Mouse (Mus musculus) embryonic fibroblast, embryonic 13.5 days (primary cell): ENCODE results near the gene Stpg3. TPM values are rescaled to one million over a fixed set of nuclear protein-coding genes. Genes with fewer than 3 reads are reported as not detected.

Experiments
- H3K27ac ChIP-seq: 2 replicates; pipeline ENCODE4 v1.5.1; 2012; ENCODE audit warnings: low read length, control low read depth, inconsistent platforms; ENCODE audit not compliant: insufficient read depth
- H3K4me1 ChIP-seq: 2 replicates; pipeline ENCODE4 v1.6.1; 2011; ENCODE audit warnings: low read length; ENCODE audit not compliant: control insufficient read depth, insufficient read depth
- H3K4me3 ChIP-seq: 2 replicates; pipeline ENCODE4 v1.5.1; 2011; ENCODE audit warnings: mild to moderate bottlenecking, control low read depth, low read length; ENCODE audit not compliant: insufficient read depth
- CTCF ChIP-seq: IDR thresholded peaks from 2 replicates; pipeline ENCODE4 v1.5.1; 2011; ENCODE audit warnings: mild to moderate bottlenecking, control low read depth, low read length, moderate library complexity, borderline replicate concordance; ENCODE audit not compliant: insufficient read depth
- POLR2A ChIP-seq: IDR thresholded peaks from 2 replicates; pipeline ENCODE4 v1.6.1; 2011; ENCODE audit warnings: low read depth, mild to moderate bottlenecking, control low read depth, low read length, moderate library complexity
- polyA plus RNA-seq: library from polyadenylated mRNA; stranded (reverse); fragments of >200 nt; gene quantifications from 2 replicates; pipeline ENCODE4 v1.2.4, GENCODE M21; 2011; ENCODE audit warnings: low read depth; ENCODE audit not compliant: missing spikeins, insufficient read length

Stpg3 gene
- polyA plus RNA-seq, 1 experiment, result not detected

GRCm38 (mm10) chr2:25182664-25183063 lies 31.8 kb downstream of the Stpg3 start:
- H3K4me3 ChIP-seq, result no peak overlapping the region
- H3K27ac ChIP-seq, result no peak overlapping the region
- H3K4me1 ChIP-seq, result no peaks in the 10 kb centered on the region
- TF ChIP-seq CTCF (no peak), POLR2A (no peak)

DNA sequence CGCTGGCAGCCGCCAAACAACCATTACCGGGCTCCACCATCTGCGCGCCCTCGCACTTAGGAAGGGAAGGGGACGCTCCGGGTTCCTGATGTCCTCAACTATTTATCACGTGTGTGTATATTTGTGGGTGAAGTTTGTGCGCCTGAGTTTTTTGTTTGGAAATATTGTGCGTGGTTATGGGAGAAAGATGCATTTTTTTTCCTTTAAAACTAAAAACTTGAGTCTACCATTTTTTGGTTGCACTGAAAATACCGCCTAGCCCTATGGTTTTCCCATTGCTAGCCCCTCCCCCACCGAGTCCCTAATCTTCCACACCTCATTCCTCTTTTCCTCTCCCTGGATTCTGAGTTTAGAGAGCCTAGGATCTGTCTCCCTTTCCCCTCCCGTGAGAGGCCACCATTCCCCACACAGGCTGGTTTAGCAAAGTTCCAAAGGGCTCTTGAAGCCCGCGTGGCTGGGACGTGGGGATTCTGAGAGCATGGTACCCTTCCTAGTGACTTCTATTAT lies 32.5 kb downstream of the Stpg3 start:
- no peak overlapping the region for H3K27ac ChIP-seq
- no peak for TF ChIP-seq CTCF
- no peak for TF ChIP-seq POLR2A
- H3K4me1 ChIP-seq, result peaks cover 4% of the 10 kb centered on the region; the same call in 1 of the 2 replicates
- H3K4me3 ChIP-seq, result peak overlapping the region; percentile 15; the same call in 1 of the 2 replicates

GRCm38 (mm10) chr2:25180973-25181890 lies 33.2 kb downstream of the Stpg3 start:
- peak overlapping the region; percentile 17 for H3K4me3 ChIP-seq
- TF ChIP-seq POLR2A, result no peak
- TF ChIP-seq CTCF, result no peak
- no peak overlapping the region for H3K27ac ChIP-seq
- H3K4me1 ChIP-seq, result peaks cover 11% of the 10 kb centered on the region

DNA sequence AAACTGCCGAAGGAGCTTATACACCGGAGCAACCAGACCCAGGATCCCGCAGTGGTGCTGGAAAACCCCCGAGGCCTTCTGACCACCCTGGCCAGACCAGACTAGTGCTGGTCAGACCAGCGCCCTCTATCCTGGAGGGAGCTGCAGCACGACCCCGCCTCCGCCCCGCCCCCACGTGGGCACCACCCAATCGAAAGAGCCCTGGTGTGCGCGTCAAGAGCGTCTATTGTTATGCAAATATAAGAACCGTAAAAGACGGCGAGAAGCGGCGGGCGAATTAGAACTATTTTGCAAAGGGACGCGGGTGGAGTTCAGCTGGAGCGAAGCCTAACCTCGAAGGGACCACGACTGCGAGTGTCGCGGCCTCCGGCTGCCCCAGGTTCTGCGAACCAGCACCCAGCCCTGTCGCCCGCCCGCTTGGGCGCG lies 33.9 kb downstream of the Stpg3 start, which contains the start of gene Nrarp:
TSS of gene Nrarp (plus strand) at position 281 of the 426 bp plus-strand sequence.
- no peak within 1 kb of the TSS for H3K27ac ChIP-seq
- H3K4me1 ChIP-seq, result peaks cover 12% of the 10 kb centered on the region
- H3K4me3 ChIP-seq, result peak within 1 kb of the TSS; percentile 41
- TF ChIP-seq CTCF (peak; percentile 43; the same call in 1 of the 2 replicates), POLR2A (peak; percentile 57)

DNA sequence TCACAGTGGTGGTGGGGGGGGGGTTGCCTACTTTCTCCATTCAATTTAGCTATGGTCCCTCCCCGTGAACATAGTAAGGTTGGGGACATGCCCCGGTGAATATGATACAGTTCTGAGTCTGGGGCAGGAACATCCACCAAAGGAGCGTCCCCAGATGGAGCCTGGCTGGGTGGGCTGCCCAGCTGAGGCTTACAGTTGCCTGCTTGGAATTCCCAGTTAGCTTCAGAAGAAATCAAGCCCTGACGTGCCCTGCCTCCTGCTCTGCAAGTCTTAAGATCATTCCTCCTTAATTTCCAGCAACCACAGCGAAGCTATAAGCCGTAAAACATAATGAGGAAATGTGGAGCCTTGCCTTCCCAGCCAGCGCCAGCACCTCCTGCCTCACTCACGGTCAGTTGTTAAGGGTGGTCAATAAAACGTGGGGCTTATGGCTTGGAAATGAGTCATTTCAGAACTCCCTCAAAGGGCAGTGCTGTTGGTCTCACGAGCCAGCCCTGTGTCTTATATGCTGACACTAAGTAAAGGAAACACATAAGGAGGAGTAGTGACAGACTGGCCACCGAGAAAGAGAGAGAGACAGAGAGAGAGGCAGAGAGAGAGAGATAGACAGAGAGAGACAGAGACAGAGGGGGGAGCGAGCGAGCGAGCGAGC lies 34.7 kb downstream of the Stpg3 start:
- TF ChIP-seq CTCF, result no peak
- no peak for TF ChIP-seq POLR2A
- no peak overlapping the region for H3K4me3 ChIP-seq
- H3K27ac ChIP-seq, result no peak overlapping the region
- peaks cover 12% of the 10 kb centered on the region for H3K4me1 ChIP-seq

GRCm38 (mm10) chr2:25178285-25178972 lies 36.0 kb downstream of the Stpg3 start:
- Histone ChIP-seq H3K27ac (no peak overlapping the region), H3K4me1 (peaks cover 12% of the 10 kb centered on the region), H3K4me3 (no peak overlapping the region)
- TF ChIP-seq CTCF, result no peak

DNA sequence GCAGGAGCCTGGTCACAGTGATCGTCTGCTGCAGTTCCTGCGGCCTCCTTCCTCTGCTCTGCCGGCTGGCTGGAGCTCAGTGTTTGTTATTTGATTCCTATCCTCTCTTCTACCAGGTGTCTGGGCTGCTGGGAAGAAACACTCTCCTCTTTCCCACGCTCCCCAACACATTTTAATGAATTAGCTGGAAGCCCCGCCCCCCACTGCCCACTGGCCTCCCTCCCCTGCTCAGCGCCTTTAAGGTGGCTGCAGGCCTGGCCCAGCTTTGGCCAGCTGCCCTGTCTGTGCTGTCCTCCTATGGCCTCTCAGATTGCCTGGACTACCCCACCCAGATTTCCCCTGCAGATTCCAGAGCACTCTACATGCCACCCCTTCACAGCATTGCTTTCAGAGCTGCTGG lies 36.8 kb downstream of the Stpg3 start:
- no peak for TF ChIP-seq CTCF
- no peak for TF ChIP-seq POLR2A
- no peak overlapping the region for H3K27ac ChIP-seq
- H3K4me1 ChIP-seq, result peaks cover 14% of the 10 kb centered on the region
- no peak overlapping the region for H3K4me3 ChIP-seq

DNA sequence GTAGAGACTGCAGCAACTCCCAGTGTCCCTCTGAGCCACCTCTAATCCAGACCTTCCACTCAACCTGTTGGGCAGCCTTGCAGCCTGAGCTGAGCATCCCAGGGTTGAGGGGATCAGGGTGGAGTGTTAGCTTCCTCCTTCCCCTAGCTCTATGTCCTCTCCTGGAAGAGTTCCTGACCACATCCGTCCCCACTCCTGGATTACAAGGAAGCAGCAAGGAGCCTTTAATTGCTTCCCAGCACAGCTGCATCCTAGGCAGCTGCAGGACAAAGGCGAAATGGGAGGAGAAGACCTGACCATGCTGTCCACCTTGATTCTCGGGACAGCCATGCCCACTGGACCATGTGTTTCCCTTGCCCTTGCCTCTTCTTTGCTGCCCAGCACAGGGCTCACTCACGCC lies 37.4 kb downstream of the Stpg3 start:
- Histone ChIP-seq H3K4me3 (no peak overlapping the region), H3K27ac (no peak overlapping the region), H3K4me1 (peaks cover 14% of the 10 kb centered on the region)
- no peak for TF ChIP-seq POLR2A
- TF ChIP-seq CTCF, result no peak

- Histone ChIP-seq H3K4me3 (no peak overlapping the region), H3K27ac (no peak overlapping the region), H3K4me1 (peaks cover 14% of the 10 kb centered on the region)
- no peak for TF ChIP-seq CTCF
Measured at GRCm38 (mm10) chr2:25176573-25176972, 37.9 kb downstream of the Stpg3 start.
